Mouse (Mus musculus): ENCODE measurements around the gene Sp1. TPM values are rescaled to one million over a fixed set of nuclear protein-coding genes. Genes with fewer than 3 reads are reported as not detected.

Sp1 gene
- polyA plus RNA-seq, 1 experiment from 2014 or later, result 9.7 TPM

GRCm38 (mm10) chr15:102458904-102459317, 53.0 kb downstream of the Sp1 start, which contains the start of gene Prr13:
Gene Prr13 (plus strand): TSS chr15:102459028.
- H3K36me3 ChIP-seq (replicated peaks), result peaks cover 14% of the 10 kb centered on the region
- peak within 1 kb of the TSS; percentile 59 for H3K27ac ChIP-seq
- H3K4me1 ChIP-seq, result peaks cover 29% of the 10 kb centered on the region
- under 1% methylated on average over 19 of the region's 19 CpGs for WGBS
- H3K4me3 ChIP-seq, result peak within 1 kb of the TSS; percentile 49
- H3K27me3 ChIP-seq (ENCODE audit: poor library complexity, severe bottlenecking), result no peaks in the 10 kb centered on the region
- peak; percentile 86 for DNase-seq (ENCODE audit: extremely low spot score, low spot score)
- H3K9me3 ChIP-seq, result no peaks in the 10 kb centered on the region

- H3K4me3 ChIP-seq, result peak overlapping the region; percentile 49
- H3K9me3 ChIP-seq, result no peaks in the 10 kb centered on the region
- H3K36me3 ChIP-seq (replicated peaks), result peaks cover 14% of the 10 kb centered on the region
- WGBS, result 31% methylated on average over 6 of the region's 6 CpGs
- DNase-seq (ENCODE audit: extremely low spot score, low spot score), result no peak
- peak overlapping the region; percentile 59 for H3K27ac ChIP-seq
- no peaks in the 10 kb centered on the region for H3K27me3 ChIP-seq (ENCODE audit: poor library complexity, severe bottlenecking)
- peaks cover 29% of the 10 kb centered on the region for H3K4me1 ChIP-seq
Observed at GRCm38 (mm10) chr15:102459381-102459780, 53.4 kb downstream of the Sp1 start.

DNA sequence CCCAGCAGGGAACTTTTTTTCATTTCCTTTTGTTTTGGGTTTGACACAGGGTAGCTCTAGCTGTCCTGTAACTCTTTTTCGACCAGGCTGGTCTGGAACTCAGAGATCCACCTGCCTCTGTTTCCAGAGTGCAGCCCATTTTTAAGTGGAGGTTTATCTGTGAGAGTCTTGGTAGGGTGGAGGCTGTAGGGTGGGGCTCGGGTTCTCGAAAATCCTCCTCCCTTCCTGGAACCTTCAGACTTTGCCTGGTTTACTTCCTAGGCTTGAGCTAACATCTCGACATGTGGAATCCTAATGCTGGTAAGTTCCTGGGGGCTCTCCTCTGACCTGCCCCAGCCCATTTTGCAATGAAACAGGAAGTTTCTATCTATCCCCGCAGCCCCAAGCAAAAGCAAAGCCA, 53.9 kb downstream of the Sp1 start:
- Histone ChIP-seq H3K4me3 (peak overlapping the region; percentile 49), H3K27ac (0 out of 2 replicates have a peak overlapping the region, but pooled peaks have one; percentile 59), H3K4me1 (peaks cover 29% of the 10 kb centered on the region), H3K9me3 (no peaks in the 10 kb centered on the region), H3K36me3 (replicated peaks) (peaks cover 14% of the 10 kb centered on the region), H3K27me3 (ENCODE audit: poor library complexity, severe bottlenecking) (no peaks in the 10 kb centered on the region)
- no peak for DNase-seq (ENCODE audit: extremely low spot score, low spot score)
- WGBS, result 76% methylated on average over 5 of the region's 5 CpGs

DNA sequence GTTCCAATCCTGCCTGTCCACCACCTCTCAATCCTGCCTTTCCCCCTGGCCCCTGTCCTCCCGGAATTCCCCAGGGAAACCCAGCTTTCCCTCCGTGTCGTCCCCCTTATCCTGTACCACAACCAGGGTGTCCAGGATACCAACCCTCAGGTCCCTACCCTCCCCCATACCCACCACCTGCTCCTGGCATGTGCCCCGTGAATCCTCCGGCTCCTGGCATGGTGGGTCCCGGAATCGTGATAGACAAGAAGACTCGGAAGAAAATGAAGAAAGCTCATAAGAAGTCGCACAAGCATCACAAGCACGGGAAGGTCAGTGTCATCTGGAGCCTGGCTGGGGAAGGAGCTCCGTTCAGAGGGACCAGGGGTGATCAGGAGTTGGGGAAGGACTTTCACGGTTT, 54.5 kb downstream of the Sp1 start:
- Histone ChIP-seq H3K27ac (no peak overlapping the region; the same call in 1 of the 2 replicates), H3K4me3 (peak overlapping the region; percentile 49; the same call in 1 of the 2 replicates), H3K4me1 (peaks cover 29% of the 10 kb centered on the region), H3K27me3 (ENCODE audit: poor library complexity, severe bottlenecking) (no peaks in the 10 kb centered on the region), H3K9me3 (no peaks in the 10 kb centered on the region), H3K36me3 (replicated peaks) (peaks cover 14% of the 10 kb centered on the region)
- no peak for DNase-seq (ENCODE audit: extremely low spot score, low spot score)
- WGBS, result 84% methylated on average over 12 of the region's 12 CpGs

DNA sequence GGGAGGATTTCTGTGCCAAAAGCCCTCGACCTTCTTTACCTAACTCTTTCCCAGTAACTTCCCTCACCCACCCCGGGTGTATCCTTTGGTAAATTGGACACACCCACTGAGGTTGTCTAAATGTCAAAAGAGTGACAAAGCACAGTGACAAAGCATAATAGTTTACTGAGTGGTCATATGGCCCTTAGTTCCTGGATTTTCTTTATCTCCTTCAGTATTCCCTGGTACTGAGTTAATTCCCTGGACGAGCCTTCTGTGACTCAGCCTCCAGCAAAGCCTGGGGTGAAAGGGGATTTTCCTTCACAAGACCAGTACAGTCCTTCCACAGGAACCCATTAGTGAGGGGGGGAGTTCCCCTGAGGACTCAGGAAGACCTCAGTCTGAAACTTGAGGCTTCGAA, 55.0 kb downstream of the Sp1 start:
- Histone ChIP-seq H3K36me3 (replicated peaks) (peaks cover 14% of the 10 kb centered on the region), H3K9me3 (no peaks in the 10 kb centered on the region), H3K27ac (no peak overlapping the region), H3K4me3 (peak overlapping the region; percentile 49; the same call in 1 of the 2 replicates), H3K4me1 (peaks cover 29% of the 10 kb centered on the region), H3K27me3 (ENCODE audit: poor library complexity, severe bottlenecking) (no peaks in the 10 kb centered on the region)
- DNase-seq (ENCODE audit: extremely low spot score, low spot score), result no peak
- 80% methylated on average over 4 of the region's 4 CpGs for WGBS

DNA sequence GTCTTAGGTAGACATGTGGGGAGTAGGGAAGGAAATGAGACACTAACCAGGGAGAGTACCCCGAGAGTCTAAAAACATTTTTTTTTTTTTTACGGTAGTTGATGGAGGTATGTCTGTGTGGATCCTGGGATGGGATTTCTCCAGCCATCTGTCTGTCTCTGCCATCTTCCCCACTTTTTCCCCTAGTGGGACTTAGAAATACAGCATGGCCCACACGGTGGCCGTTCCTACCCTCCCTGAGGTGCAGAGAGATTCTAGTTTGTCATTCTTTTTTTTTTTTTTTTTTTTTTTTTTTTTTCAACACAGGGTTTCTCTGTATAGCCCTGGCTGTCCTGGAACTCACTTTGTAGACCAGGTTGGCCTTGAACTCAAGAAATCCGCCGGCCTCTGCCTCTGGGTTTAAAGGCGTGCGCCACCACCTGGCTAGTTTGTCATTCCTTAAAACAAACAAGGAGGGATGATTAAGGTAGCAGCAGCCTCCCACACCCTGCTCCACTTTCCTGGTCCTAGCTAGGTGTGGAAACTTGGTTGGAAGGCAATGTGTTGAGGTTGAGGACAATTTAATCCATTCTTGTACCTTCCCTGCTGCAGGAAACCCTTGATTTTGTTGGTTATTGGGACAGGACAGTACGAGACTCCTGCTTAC, 55.6 kb downstream of the Sp1 start:
- Histone ChIP-seq H3K27ac (no peak overlapping the region), H3K27me3 (ENCODE audit: poor library complexity, severe bottlenecking) (no peaks in the 10 kb centered on the region), H3K36me3 (replicated peaks) (peaks cover 14% of the 10 kb centered on the region), H3K4me3 (no peak overlapping the region), H3K9me3 (no peaks in the 10 kb centered on the region), H3K4me1 (peaks cover 29% of the 10 kb centered on the region)
- 83% methylated on average over 9 of the region's 9 CpGs for WGBS
- DNase-seq (ENCODE audit: extremely low spot score, low spot score), result no peak

DNA sequence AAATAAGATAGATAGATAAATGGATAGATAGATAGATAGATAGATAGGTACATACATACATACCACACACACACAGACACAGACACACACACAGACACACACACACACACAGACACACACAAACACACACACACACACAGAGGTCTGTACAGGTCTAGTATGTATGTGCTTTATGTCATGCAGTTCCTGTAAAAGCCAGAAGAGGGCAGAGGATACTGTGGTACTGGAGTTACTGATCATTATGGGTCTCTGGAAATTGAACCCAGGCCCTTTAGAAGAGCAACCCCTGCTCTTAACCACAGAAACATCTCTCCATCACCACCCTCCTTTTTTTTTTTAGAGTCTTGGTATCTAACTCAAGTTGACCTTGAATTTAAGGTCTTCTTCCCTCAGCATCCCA, 57.7 kb downstream of the Sp1 start:
- Histone ChIP-seq H3K27ac (no peak overlapping the region), H3K36me3 (replicated peaks) (peaks cover 19% of the 10 kb centered on the region), H3K4me3 (no peak overlapping the region), H3K4me1 (peaks cover 24% of the 10 kb centered on the region), H3K27me3 (ENCODE audit: poor library complexity, severe bottlenecking) (no peaks in the 10 kb centered on the region), H3K9me3 (peaks cover 3% of the 10 kb centered on the region)
- DNase-seq (ENCODE audit: extremely low spot score, low spot score), result no peak

DNA sequence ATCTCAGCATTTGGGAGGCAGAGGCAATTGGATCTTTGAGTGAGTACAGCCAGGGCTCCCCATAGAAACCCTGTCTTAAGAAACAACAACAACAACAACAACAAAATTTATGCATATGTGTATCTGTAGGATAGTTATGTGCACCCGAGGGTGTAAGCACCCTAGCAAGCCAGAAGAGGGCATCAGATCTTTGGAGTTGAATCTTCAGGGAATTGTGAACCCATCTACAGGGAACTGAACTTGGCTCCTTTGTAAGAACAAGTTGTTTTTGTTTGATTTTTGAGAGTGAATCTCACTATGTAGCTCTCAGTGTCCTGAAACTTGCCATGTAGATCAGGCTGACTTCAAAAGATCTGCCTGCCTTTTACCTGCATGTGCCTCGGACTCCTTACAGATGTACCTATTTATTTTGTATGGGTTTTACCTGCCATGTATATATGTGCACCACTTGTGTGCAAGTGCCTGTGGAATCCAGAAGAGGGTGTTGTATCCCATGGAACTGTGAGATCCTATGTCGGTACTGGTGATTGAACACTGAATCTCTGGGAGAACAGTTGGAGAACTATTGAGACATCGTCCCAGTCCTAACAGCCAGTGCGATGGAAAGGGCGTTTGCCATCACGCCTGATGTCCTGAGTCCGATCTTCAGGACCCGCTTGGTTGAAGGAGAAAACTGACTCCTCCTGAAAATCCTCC, 62.9 kb downstream of the Sp1 start:
- no peak overlapping the region for H3K27ac ChIP-seq
- H3K36me3 ChIP-seq (replicated peaks), result peaks cover 20% of the 10 kb centered on the region
- no peak for DNase-seq (ENCODE audit: extremely low spot score, low spot score)
- peaks cover 25% of the 10 kb centered on the region for H3K4me1 ChIP-seq
- no peak overlapping the region for H3K4me3 ChIP-seq
- 96% methylated on average over 9 of the region's 9 CpGs for WGBS
- H3K9me3 ChIP-seq, result peaks cover 5% of the 10 kb centered on the region
- no peaks in the 10 kb centered on the region for H3K27me3 ChIP-seq (ENCODE audit: poor library complexity, severe bottlenecking)

- DNase-seq (ENCODE audit: extremely low spot score, low spot score), result peak; percentile 96
- peak within 1 kb of the TSS; percentile 96 for H3K4me3 ChIP-seq
- H3K36me3 ChIP-seq (replicated peaks), result peaks cover 34% of the 10 kb centered on the region
- peaks cover 5% of the 10 kb centered on the region for H3K9me3 ChIP-seq
- peak within 1 kb of the TSS; percentile 99 for H3K27ac ChIP-seq
- under 1% methylated on average over 34 of the region's 40 CpGs for WGBS
- H3K27me3 ChIP-seq (ENCODE audit: poor library complexity, severe bottlenecking), result no peaks in the 10 kb centered on the region
- peaks cover 25% of the 10 kb centered on the region for H3K4me1 ChIP-seq
Observed at GRCm38 (mm10) chr15:102470183-102470604, 64.3 kb downstream of the Sp1 start, which contains the start of gene Pcbp2. Gene Pcbp2 (plus strand): TSS chr15:102470539.

GRCm38 (mm10) chr15:102470605-102471294, 64.8 kb downstream of the Sp1 start:
- peak; percentile 83 for DNase-seq (ENCODE audit: extremely low spot score, low spot score)
- WGBS, result 1% methylated on average over 47 of the region's 67 CpGs
- H3K36me3 ChIP-seq (replicated peaks), result peaks cover 39% of the 10 kb centered on the region

DNA sequence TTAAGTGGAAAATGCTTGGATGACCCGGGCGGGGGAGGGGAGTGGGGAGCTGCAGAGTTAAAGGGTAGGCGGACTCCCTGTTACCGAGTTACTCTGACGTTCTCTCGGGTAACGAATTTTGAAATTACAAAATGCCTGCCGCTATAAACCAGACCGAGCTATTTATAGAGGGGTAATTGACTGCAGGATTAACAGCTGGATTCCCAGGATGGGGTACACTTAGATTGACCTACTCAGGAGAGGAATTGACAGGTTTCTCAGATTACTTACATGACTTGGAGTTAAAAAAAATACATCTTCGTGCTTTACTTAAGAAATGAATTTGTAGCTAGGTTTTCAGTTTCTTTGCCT, 65.3 kb downstream of the Sp1 start:
- under 1% methylated on average over 10 of the region's 10 CpGs for WGBS
- peaks cover 25% of the 10 kb centered on the region for H3K4me1 ChIP-seq
- H3K36me3 ChIP-seq (replicated peaks), result peaks cover 45% of the 10 kb centered on the region
- DNase-seq (ENCODE audit: extremely low spot score, low spot score), result no peak
- peak overlapping the region; percentile 96 for H3K4me3 ChIP-seq
- H3K9me3 ChIP-seq, result peaks cover 5% of the 10 kb centered on the region
- peak overlapping the region; percentile 99 for H3K27ac ChIP-seq
- H3K27me3 ChIP-seq (ENCODE audit: poor library complexity, severe bottlenecking), result no peaks in the 10 kb centered on the region

More at GRCm38 (mm10) chr15:102470605-102471294, 64.8 kb downstream of the Sp1 start:
- Histone ChIP-seq H3K4me1 (peaks cover 25% of the 10 kb centered on the region), H3K9me3 (peaks cover 5% of the 10 kb centered on the region), H3K27me3 (ENCODE audit: poor library complexity, severe bottlenecking) (no peaks in the 10 kb centered on the region), H3K27ac (peak overlapping the region; percentile 99), H3K4me3 (peak overlapping the region; percentile 96)

DNA sequence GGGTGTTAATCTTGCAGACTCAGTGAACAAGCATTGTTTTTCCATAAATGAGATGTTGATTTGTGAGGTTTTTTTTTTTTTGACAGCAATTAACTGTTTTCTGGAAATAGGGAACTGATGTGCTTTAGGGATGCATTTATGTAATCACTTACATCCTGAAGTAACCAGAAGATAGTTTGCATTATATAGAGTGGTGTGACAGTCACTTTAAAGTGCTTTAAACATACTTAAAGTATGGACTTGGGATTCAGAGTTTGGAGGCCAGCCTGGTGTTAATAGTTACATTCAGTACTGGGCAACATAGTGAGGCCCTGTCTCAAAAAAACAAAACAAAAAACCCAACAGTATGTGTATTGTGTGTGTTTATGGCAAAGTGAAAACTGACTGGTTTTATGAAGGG, 65.8 kb downstream of the Sp1 start:
- H3K27ac ChIP-seq, result no peak overlapping the region
- H3K27me3 ChIP-seq (ENCODE audit: poor library complexity, severe bottlenecking), result no peaks in the 10 kb centered on the region
- H3K36me3 ChIP-seq (replicated peaks), result peaks cover 49% of the 10 kb centered on the region
- DNase-seq (ENCODE audit: extremely low spot score, low spot score), result no peak
- H3K4me3 ChIP-seq, result peak overlapping the region; percentile 96
- H3K9me3 ChIP-seq, result peaks cover 5% of the 10 kb centered on the region
- peaks cover 25% of the 10 kb centered on the region for H3K4me1 ChIP-seq

GRCm38 (mm10) chr15:102473246-102473645, 67.3 kb downstream of the Sp1 start:
- no peak for DNase-seq (ENCODE audit: extremely low spot score, low spot score)
- H3K4me3 ChIP-seq, result peak overlapping the region; percentile 15; the same call in 1 of the 2 replicates

More at GRCm38 (mm10) chr15:102473246-102473645, 67.3 kb downstream of the Sp1 start:
- peaks cover 64% of the 10 kb centered on the region for H3K36me3 ChIP-seq (replicated peaks)
- 82% methylated on average over 2 of the region's 2 CpGs for WGBS
- no peaks in the 10 kb centered on the region for H3K27me3 ChIP-seq (ENCODE audit: poor library complexity, severe bottlenecking)
- peaks cover 5% of the 10 kb centered on the region for H3K9me3 ChIP-seq
- H3K27ac ChIP-seq, result no peak overlapping the region
- H3K4me1 ChIP-seq, result peaks cover 25% of the 10 kb centered on the region

All from forebrain, embryonic 10.5 days (tissue).